Mouse (Mus musculus) embryonic facial prominence, embryonic 14.5 days (tissue): ENCODE measurements around the gene Fgfbp1. TPM values are rescaled to one million over a fixed set of nuclear protein-coding genes. Genes with fewer than 3 reads are reported as not detected.
A peak's percentile ranks its signal among the peaks of the same experiment; 100 is the strongest.

ENCODE experiments used
- ATAC-seq: fragments of 200-750 bp; cut with Nextera tagmentation; 2 replicates; pipeline ENCODE4 v1.8.0; 2017; ENCODE audit warnings: low read depth, moderate number of reproducible peaks, moderate TSS enrichment
- DNase-seq: peaks from one replicate; pipeline ENCODE4 v3.0.0-alpha.2; 2015; ENCODE audit warnings: low spot score
- H3K27ac ChIP-seq: fragments of 300-500 bp; sonication (generic); replicated peaks from 2 replicates; pipeline ENCODE4 v1.5.1; 2014; ENCODE audit warnings: low read depth, mild to moderate bottlenecking, low read length, moderate library complexity
- H3K27me3 ChIP-seq: fragments of 300-500 bp; sonication (generic); replicated peaks from 2 replicates; pipeline ENCODE4 v1.6.1; 2014; ENCODE audit warnings: low read length; ENCODE audit not compliant: control insufficient read depth, insufficient read depth
- H3K36me3 ChIP-seq: fragments of 300-500 bp; sonication (generic); 2 replicates; pipeline ENCODE4 v1.6.1; 2014; ENCODE audit warnings: low read length, mixed read lengths; ENCODE audit not compliant: control insufficient read depth, insufficient read depth
- H3K4me1 ChIP-seq: fragments of 300-500 bp; sonication (generic); 2 replicates; pipeline ENCODE4 v1.6.1; 2014; ENCODE audit warnings: antibody characterized with exemption, low read length; ENCODE audit not compliant: control insufficient read depth, insufficient read depth
- H3K4me2 ChIP-seq: fragments of 300-500 bp; sonication (generic); 2 replicates; pipeline ENCODE4 v1.6.1; 2014; ENCODE audit warnings: low read depth, mild to moderate bottlenecking, low read length, moderate library complexity, mixed read lengths
- H3K4me3 ChIP-seq: fragments of 300-500 bp; sonication (generic); 2 replicates; pipeline ENCODE4 v1.5.1; 2014; ENCODE audit warnings: low read depth, mild to moderate bottlenecking, low read length
- H3K9ac ChIP-seq: fragments of 300-500 bp; sonication (generic); 2 replicates; pipeline ENCODE4 v1.6.1; 2014; ENCODE audit warnings: low read depth, mild to moderate bottlenecking, low read length, moderate library complexity, mixed read lengths
- H3K9me3 ChIP-seq: fragments of 300-500 bp; sonication (generic); 2 replicates; pipeline ENCODE4 v1.6.1; 2016; ENCODE audit warnings: low read length; ENCODE audit not compliant: control insufficient read depth
- WGBS: fragments of 180-500 bp; shearing (Covaris S2); extraction: QIAGEN DNeasy Blood & Tissue Kit; methylation state at CpG from one replicate; pipeline ENCODE4 v1.1.7; 2014; 5-methylcytosine and 5-hydroxymethylcytosine counted together
- polyA plus RNA-seq: library from polyadenylated mRNA; unstranded; fragments of >200 nt; fragmentation: Nextera tagmentation; extraction: Ambion mirVana; gene quantifications from 2 replicates; pipeline ENCODE4 v1.2.1, GENCODE M21; 2014

The Fgfbp1 gene
- polyA plus RNA-seq, 1 experiment from 2014 or later, result 41.9 TPM

- H3K36me3 ChIP-seq, result no peaks in the 10 kb centered on the region
- peak overlapping the region; percentile 53; the same call in 1 of the 2 replicates for H3K27ac ChIP-seq
- peaks cover 9% of the 10 kb centered on the region; the same call in 1 of the 2 replicates for H3K4me1 ChIP-seq
- peak; percentile 60 for DNase-seq
- 1% methylated on average over 8 of the region's 8 CpGs for WGBS
- H3K4me2 ChIP-seq, result peak overlapping the region; percentile 59
- no peaks in the 10 kb centered on the region for H3K27me3 ChIP-seq
- H3K4me3 ChIP-seq, result peak overlapping the region; percentile 31; the same call in 1 of the 2 replicates
- H3K9me3 ChIP-seq, result no peaks in the 10 kb centered on the region
- peak overlapping the region; percentile 41 for H3K9ac ChIP-seq
- ATAC-seq, result peak; percentile 19; the same call in 1 of the 2 replicates
Measured at GRCm38 (mm10) chr5:43948748-43949275, 32.8 kb downstream of the Fgfbp1 start.

DNA sequence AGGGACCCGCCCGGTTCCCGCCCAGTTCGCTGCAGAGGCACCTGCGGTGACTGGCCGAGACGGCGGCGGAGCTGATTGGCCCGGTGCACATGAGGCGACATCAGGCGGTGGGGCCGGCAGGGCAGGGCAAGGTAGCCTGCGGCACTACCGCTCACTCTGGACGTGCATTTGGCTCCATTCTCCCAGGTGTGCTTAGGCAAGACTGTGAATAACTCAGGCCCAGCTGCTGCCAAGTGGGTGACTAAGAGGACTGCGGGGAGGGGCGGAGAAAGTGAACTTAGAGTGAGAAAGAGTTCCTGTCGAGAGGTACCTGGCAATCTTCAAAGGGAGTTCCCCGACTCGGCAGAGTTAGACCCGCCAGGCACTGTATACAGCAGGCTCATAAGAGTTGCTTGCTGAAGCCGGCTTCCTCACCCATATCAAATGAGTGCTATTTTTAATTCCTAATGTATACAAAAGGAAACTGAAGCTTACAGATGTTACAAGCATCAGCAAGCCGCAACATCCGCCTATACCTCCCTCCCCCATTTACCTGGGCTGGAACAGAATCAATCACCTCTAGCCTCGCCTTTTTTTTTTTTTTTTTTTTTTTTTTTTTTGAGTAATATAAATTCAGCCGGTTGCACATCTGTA, 33.4 kb downstream of the Fgfbp1 start:
- Histone ChIP-seq H3K4me3 (peak overlapping the region; percentile 31), H3K27me3 (no peaks in the 10 kb centered on the region), H3K4me2 (peak overlapping the region; percentile 59), H3K4me1 (peaks cover 9% of the 10 kb centered on the region; the same call in 1 of the 2 replicates), H3K36me3 (no peaks in the 10 kb centered on the region), H3K9me3 (no peaks in the 10 kb centered on the region), H3K9ac (peak overlapping the region; percentile 20; the same call in 1 of the 2 replicates), H3K27ac (0 out of 2 replicates have a peak overlapping the region, but pooled peaks have one; percentile 53)
- DNase-seq (peak; percentile 92), ATAC-seq (peak; percentile 96)
- WGBS, result 1% methylated on average over 27 of the region's 27 CpGs

- Histone ChIP-seq H3K9me3 (no peaks in the 10 kb centered on the region), H3K9ac (no peak overlapping the region), H3K4me3 (peak overlapping the region; percentile 31; the same call in 1 of the 2 replicates), H3K27me3 (no peaks in the 10 kb centered on the region), H3K4me1 (peaks cover 9% of the 10 kb centered on the region; the same call in 1 of the 2 replicates), H3K27ac (peak overlapping the region; percentile 3; the same call in 1 of the 2 replicates), H3K36me3 (no peaks in the 10 kb centered on the region), H3K4me2 (peak overlapping the region; percentile 59)
- WGBS, result 16% methylated on average over 9 of the region's 9 CpGs
- ATAC-seq, result no peak
- peak; percentile 7 for DNase-seq
Measured at GRCm38 (mm10) chr5:43947330-43947977, 34.1 kb downstream of the Fgfbp1 start.

GRCm38 (mm10) chr5:43933269-43933668, 48.3 kb downstream of the Fgfbp1 start:
- no peak for ATAC-seq
- no peak overlapping the region for H3K27ac ChIP-seq
- WGBS, result 47% methylated on average over 2 of the region's 2 CpGs

More at GRCm38 (mm10) chr5:43933269-43933668, 48.3 kb downstream of the Fgfbp1 start:
- Histone ChIP-seq H3K4me3 (no peak overlapping the region), H3K4me2 (no peak overlapping the region), H3K27me3 (no peaks in the 10 kb centered on the region), H3K9ac (no peak overlapping the region), H3K36me3 (no peaks in the 10 kb centered on the region), H3K9me3 (no peaks in the 10 kb centered on the region), H3K4me1 (no peaks in the 10 kb centered on the region)
- DNase-seq, result no peak

Other genes starting within 250 kb of the Fgfbp1 start
- 0.14 and 0.47 TPM in 2 replicates for gene Bst1, start 162.9 kb downstream of the Fgfbp1 start, polyA plus RNA-seq
- gene Fbxl5, start 160.1 kb downstream of the Fgfbp1 start, polyA plus RNA-seq, result 61.6 and 64.1 TPM in 2 replicates
- gene Cd38, start 113.2 kb downstream of the Fgfbp1 start, polyA plus RNA-seq, result 7.8 and 9.1 TPM in 2 replicates
- not detected in 2 replicates for gene Gm7879, start 68.6 kb downstream of the Fgfbp1 start, polyA plus RNA-seq
- gene Prom1, start 120.3 kb upstream of the Fgfbp1 start, polyA plus RNA-seq, result 27.2 and 29.7 TPM in 2 replicates
- 34.5 and 37.6 TPM in 2 replicates for gene Tapt1, start 244.8 kb upstream of the Fgfbp1 start, polyA plus RNA-seq